Mouse (Mus musculus) neural tube, embryonic 12.5 days (tissue): ENCODE measurements around the gene Alg12. TPM values are rescaled to one million over a fixed set of nuclear protein-coding genes. Genes with fewer than 3 reads are reported as not detected.

Experiments
- ATAC-seq: fragments of 200-750 bp; cut with Nextera tagmentation; 2 replicates; pipeline ENCODE4 v1.8.0; 2017; ENCODE audit warnings: low read depth, mild to moderate bottlenecking, moderate TSS enrichment, moderate library complexity; ENCODE audit not compliant: low FRiP score
- H3K27ac ChIP-seq: fragments of 300-500 bp; sonication (generic); 2 replicates; pipeline ENCODE4 v1.5.1; 2016
- H3K27me3 ChIP-seq: fragments of 300-500 bp; sonication (generic); replicated peaks from 2 replicates; pipeline ENCODE4 v1.6.1; 2016; ENCODE audit warnings: mild to moderate bottlenecking
- H3K36me3 ChIP-seq: fragments of 300-500 bp; sonication (generic); 2 replicates; pipeline ENCODE4 v1.6.1; 2016; ENCODE audit warnings: mild to moderate bottlenecking
- H3K4me1 ChIP-seq: fragments of 300-500 bp; sonication (generic); 2 replicates; pipeline ENCODE4 v1.6.1; 2016
- H3K4me2 ChIP-seq: fragments of 300-500 bp; sonication (generic); replicated peaks from 2 replicates; pipeline ENCODE4 v1.6.1; 2016; ENCODE audit warnings: mild to moderate bottlenecking
- H3K4me3 ChIP-seq: fragments of 300-500 bp; sonication (generic); 2 replicates; pipeline ENCODE4 v1.5.1; 2016
- H3K9ac ChIP-seq: fragments of 300-500 bp; sonication (generic); 2 replicates; pipeline ENCODE4 v1.6.1; 2016; ENCODE audit warnings: mild to moderate bottlenecking
- H3K9me3 ChIP-seq: fragments of 300-500 bp; sonication (generic); 2 replicates; pipeline ENCODE4 v1.6.1; 2016; ENCODE audit warnings: mild to moderate bottlenecking
- WGBS: fragments of 180-500 bp; shearing (Covaris S2); methylation state at CpG from one replicate; pipeline ENCODE4 v1.1.7; 2016; 5-methylcytosine and 5-hydroxymethylcytosine counted together
- polyA plus RNA-seq: library from polyadenylated mRNA; unstranded; fragments of >200 nt; fragmentation: Nextera tagmentation; extraction: Ambion mirVana; gene quantifications from 2 replicates; pipeline ENCODE4 v1.2.1, GENCODE M21; 2016

Gene Alg12
- polyA plus RNA-seq = 7.6 and 9.9 TPM in 2 replicates

DNA sequence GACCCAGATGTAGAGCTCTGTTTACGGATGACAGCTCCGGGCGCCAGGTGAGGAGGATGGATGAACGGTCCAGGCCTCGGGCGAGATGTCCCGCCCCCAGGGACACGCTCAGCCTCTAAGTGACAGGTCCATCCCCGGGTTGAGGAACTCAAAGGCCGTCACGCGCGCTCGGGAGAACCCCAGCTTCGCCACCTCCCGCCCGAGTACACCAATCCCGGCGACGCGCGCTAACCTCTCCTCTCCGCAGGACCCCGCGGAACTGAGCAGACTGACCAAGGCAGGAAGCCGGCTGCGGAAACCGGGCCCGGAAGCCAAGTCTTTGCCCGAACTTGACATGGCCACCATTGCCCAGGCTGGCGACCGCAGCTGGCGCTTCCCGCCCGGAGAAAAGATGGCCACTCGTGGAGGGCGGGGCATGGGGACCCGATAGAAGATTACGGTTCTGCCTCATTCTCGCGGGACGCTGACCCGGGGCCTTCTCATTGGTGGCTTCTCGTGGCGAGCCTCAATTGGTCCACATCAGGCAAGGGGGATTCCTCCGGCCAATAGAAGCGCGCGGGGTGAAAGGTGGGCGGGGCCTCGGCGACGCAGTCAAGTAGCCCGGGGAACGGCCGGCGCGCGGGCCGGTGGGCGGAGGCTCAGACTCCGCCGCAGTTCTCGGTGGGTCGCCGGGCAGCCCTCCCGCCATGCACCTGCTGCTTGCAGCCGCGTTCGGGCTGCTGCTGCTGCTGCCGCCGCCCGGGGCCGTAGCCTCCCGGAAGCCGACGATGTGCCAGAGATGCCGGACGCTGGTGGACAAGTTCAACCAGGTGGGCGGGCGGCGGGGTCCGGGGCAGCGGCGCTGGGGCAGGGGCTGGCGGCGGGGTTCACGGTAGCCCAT, at the start of gene Alg12, which contains the start of gene Creld2:
TSS of gene Alg12 (minus strand) at position 293 of the 880 bp plus-strand sequence.
TSS of gene Creld2 (plus strand) at position 621 of the 880 bp plus-strand sequence.
- H3K36me3 ChIP-seq = peaks cover 50% of the 10 kb centered on the region
- peak within 1 kb of the TSS; percentile 79 for H3K9ac ChIP-seq
- no peaks in the 10 kb centered on the region for H3K9me3 ChIP-seq
- peak within 1 kb of the TSS; percentile 17; the same call in 1 of the 2 replicates for H3K27ac ChIP-seq
- H3K4me1 ChIP-seq = peaks cover 19% of the 10 kb centered on the region
- peak within 1 kb of the TSS; percentile 94 for H3K4me3 ChIP-seq
- H3K27me3 ChIP-seq = no peaks in the 10 kb centered on the region
- WGBS = under 1% methylated on average over 88 of the region's 88 CpGs
- peak; percentile 97 for ATAC-seq
- peak within 1 kb of the TSS; percentile 94 for H3K4me2 ChIP-seq

DNA sequence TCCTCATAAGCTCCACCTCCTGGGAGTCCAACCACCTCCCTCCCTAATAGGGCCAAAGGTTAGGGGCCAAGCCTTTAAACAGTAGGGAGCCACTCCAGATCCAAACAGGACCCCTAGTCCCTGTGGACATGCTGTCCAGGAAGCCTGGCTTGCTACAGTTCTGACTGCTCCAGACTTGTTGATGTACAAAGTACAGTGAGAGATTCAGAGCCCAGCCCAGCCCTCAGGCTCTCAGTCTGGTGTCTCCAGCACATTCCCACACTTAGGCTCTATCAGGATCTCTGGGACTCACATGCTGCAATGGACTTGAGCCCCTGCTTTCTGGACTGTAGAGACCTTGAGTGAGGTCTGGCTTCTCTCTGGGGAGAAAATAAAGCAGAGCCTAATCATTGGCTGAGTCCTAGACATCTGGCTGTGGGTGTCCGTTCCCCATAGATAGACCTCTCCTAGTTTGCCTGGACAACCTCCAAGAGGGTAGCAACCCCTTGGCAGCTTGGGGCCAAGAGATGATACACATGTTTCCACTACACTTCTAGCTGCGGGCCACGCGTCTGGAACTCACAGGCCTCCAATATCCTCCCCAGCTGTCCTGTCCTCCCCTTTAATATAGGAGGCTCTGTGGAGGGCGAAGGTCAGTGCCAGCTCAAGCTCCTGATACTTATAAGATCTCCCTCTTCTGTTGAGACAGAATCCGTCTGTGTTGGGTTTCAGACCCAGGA, 49.1 kb upstream of the Alg12 start:
- no peak overlapping the region for H3K27ac ChIP-seq

DNA sequence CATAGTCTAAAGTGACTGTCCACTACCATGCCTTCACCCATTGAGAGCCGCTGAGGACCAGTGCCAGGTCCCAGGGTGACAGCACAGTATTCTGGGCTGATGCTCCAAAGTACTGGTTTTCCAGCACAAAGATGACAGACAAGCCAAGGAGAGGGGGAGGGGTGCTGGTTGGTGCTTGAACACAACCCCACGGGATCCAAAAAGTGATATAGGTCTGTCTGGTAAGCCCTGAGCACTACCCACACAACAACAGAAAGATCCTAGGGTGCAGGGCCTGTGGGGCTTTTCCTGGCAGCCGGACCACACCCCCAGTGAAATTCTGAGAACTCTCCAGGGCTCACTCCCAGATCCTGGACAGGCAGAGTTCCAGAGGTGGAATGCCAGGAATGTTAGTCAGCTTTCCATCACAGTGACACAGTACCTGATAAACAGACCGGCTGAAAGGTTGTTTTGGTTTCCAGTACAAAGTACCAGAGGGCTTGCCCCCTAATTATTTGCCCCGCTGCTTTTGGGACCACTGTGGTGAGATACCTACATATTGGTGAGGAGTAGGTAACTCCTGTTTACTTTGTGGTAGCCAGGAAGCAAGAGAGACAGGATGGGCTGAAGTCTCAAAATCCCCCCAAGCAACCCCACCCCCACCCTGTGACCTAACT, 48.4 kb upstream of the Alg12 start:
- Histone ChIP-seq H3K27ac (no peak overlapping the region), H3K9ac (no peak overlapping the region), H3K4me3 (no peak overlapping the region), H3K27me3 (no peaks in the 10 kb centered on the region), H3K4me1 (peaks cover 26% of the 10 kb centered on the region), H3K36me3 (peaks cover 27% of the 10 kb centered on the region), H3K4me2 (no peak overlapping the region), H3K9me3 (0 out of 2 replicates have a peak, but pooled peaks cover 6% of the 10 kb centered on the region)
- 50% methylated on average over 5 of the region's 5 CpGs for WGBS
- ATAC-seq = no peak

More for the DNA sequence above, 49.1 kb upstream of the Alg12 start:
- H3K9me3 ChIP-seq = 0 out of 2 replicates have a peak, but pooled peaks cover 6% of the 10 kb centered on the region
- peaks cover 27% of the 10 kb centered on the region for H3K36me3 ChIP-seq
- H3K9ac ChIP-seq = no peak overlapping the region
- peaks cover 22% of the 10 kb centered on the region for H3K4me1 ChIP-seq
- 92% methylated on average over 6 of the region's 6 CpGs for WGBS
- H3K4me3 ChIP-seq = no peak overlapping the region
- H3K27me3 ChIP-seq = no peaks in the 10 kb centered on the region
- no peak overlapping the region for H3K4me2 ChIP-seq
- no peak for ATAC-seq

DNA sequence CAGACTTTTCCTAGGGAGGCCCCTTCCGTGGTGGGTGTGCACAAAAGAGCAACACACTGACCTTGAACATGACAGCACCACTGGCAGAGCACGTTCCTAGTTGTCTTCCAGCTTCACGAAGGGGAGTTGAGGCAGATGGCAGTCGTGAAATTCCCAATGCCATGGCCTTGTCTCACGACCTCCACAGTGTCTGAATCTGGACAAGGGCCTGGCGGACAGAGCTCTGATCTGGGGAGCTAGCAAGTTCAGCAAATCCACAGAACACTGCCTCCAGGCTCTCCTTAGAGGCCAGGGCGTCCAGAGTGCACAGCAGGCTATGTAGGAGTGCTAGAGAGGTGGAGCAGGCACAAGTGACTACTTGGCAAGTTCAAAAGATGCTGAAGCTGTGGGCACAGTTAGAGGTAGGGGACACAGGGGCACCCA, 47.8 kb upstream of the Alg12 start:
- Histone ChIP-seq H3K27ac (no peak overlapping the region), H3K4me1 (peaks cover 26% of the 10 kb centered on the region), H3K36me3 (peaks cover 27% of the 10 kb centered on the region), H3K9me3 (0 out of 2 replicates have a peak, but pooled peaks cover 6% of the 10 kb centered on the region), H3K4me2 (no peak overlapping the region), H3K27me3 (no peaks in the 10 kb centered on the region), H3K9ac (no peak overlapping the region), H3K4me3 (no peak overlapping the region)
- 65% methylated on average over 7 of the region's 7 CpGs for WGBS
- ATAC-seq = no peak

DNA sequence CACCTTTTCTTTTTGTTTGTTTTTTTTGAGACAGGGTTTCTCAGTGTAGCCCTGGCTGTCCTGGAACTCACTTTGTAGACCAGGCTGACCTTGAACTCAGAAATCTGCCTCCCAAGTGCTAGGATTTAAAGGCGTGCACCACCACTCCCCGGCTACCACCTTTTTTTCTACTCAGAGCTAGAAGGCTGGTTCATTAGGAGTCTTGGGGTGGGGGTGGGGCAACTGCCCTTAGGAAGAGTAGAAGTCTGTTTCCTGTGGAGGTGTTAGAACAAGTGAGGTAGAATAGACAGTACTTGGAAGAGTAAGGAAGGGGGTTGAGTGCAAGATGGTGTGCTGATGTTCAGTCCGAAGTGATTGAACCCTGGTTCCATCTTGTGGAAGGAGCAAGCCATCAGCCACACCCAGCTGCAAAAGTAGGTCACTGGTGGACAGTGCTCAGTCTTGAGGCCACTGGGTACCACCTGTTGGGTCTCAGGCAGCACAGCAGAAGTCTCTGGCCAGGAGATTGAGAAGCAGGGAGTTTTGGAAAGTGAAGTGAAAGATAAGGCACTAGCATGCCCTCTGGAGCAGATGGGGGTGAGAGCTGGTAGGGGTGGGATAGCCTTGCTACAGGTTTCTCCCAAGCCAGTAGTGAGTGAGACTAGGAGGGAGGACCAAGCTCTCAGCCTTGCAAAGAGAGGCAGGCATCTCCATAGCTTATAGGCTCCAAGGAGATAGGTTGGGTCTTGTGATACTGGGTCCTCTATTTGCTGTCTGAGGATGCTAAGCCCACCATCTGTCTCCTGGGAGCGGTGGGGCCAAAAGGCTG, 47.0 kb upstream of the Alg12 start:
- 91% methylated on average over 4 of the region's 4 CpGs for WGBS
- 0 out of 2 replicates have a peak, but pooled peaks cover 6% of the 10 kb centered on the region for H3K9me3 ChIP-seq
- no peak overlapping the region for H3K9ac ChIP-seq

DNA sequence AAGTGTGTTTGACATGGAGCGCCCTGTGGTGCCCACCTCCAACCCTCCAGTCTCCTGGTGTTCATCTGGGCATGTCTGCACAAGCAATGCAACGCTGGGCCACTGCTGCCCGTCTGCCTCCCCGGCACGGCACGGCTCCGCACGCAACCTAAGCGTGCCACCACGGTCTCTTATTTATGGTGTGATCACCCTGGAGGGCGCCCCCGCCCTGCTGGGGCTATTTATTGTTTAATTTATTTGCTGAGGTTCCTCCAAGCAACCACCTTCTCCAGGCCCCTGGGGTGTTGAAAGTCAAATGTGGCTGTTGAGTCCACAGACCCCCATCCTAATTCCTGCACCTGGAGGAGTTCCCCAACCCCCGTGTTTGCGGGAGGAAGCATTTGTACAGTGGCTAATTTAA, 45.9 kb upstream of the Alg12 start:
- Histone ChIP-seq H3K9ac (no peak overlapping the region), H3K4me3 (no peak overlapping the region), H3K27ac (no peak overlapping the region), H3K36me3 (peaks cover 27% of the 10 kb centered on the region), H3K4me1 (peaks cover 30% of the 10 kb centered on the region), H3K9me3 (0 out of 2 replicates have a peak, but pooled peaks cover 6% of the 10 kb centered on the region), H3K27me3 (no peaks in the 10 kb centered on the region), H3K4me2 (peak overlapping the region; percentile 99)
- ATAC-seq = no peak
- WGBS = 85% methylated on average over 14 of the region's 14 CpGs

More for the DNA sequence above, 47.0 kb upstream of the Alg12 start:
- no peak overlapping the region for H3K4me2 ChIP-seq
- no peak overlapping the region for H3K4me3 ChIP-seq
- H3K36me3 ChIP-seq = peaks cover 27% of the 10 kb centered on the region
- H3K4me1 ChIP-seq = peaks cover 30% of the 10 kb centered on the region
- no peaks in the 10 kb centered on the region for H3K27me3 ChIP-seq
- no peak for ATAC-seq
- no peak overlapping the region for H3K27ac ChIP-seq

DNA sequence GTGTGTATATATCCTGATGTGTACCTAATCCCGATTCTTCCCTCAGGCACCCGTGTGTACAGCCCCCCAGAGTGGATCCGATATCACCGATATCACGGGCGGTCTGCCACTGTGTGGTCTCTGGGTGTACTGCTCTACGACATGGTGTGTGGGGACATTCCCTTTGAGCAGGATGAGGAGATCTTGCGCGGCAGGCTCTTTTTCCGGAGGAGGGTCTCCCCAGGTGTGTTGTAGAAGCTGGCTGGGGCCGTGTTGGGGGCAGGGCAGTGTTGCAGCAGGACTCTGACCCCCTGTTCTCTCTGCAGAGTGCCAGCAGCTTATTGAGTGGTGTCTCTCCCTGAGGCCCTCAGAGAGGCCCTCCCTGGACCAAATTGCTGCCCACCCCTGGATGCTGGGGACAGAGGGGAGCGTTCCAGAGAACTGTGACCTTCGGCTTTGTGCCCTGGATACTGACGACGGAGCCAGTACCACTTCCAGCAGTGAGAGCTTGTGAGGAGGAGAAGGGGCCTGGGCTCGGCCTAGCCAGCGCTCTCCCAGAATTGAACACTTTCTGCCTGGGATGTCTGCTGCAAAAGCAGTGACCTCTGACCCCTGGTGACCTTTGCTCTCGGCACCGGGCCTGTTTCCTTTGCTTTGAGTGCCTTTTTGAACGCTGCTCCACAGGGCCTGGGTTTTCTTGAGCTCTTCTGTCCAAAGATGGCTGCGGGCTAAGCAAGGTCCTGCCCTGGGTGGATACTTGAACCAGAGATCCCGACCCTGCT, 45.3 kb upstream of the Alg12 start:
- peak; percentile 14; the same call in 1 of the 2 replicates for ATAC-seq
- peaks cover 27% of the 10 kb centered on the region for H3K36me3 ChIP-seq

DNA sequence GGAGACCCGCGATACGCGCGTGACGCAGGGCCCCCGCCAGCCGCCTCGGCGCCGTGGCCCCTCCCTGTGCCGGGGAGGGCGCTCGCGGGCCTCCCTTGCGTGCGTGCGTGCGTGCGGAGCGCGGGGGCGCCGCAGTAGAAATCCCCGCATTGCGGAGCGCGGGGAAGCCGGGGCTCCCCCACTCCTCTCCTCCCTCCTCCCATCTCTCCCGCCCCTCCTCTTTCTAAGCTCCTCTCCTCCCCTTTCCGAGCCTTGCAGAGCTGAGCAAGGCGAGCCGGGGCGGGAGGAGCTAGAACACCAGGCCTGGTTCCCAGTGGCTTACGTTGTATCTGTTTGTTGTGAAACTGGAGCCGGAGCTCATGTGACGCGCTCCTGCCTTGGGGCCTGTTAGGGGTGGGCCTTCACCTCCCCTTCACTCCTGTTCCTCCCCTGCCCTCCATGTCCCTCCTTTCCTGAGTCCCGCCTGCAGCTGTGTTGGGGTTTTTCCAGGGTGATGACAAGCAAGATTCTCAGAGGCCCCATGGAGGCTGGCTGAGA, 44.6 kb upstream of the Alg12 start:
- H3K36me3 ChIP-seq = peaks cover 27% of the 10 kb centered on the region
- peak overlapping the region; percentile 91 for H3K9ac ChIP-seq
- no peaks in the 10 kb centered on the region for H3K27me3 ChIP-seq
- peak overlapping the region; percentile 87 for H3K4me3 ChIP-seq
- H3K4me1 ChIP-seq = peaks cover 30% of the 10 kb centered on the region
- under 1% methylated on average over 39 of the region's 39 CpGs for WGBS
- H3K4me2 ChIP-seq = peak overlapping the region; percentile 99
- H3K27ac ChIP-seq = peak overlapping the region; percentile 57
- peak; percentile 49 for ATAC-seq
- H3K9me3 ChIP-seq = 0 out of 2 replicates have a peak, but pooled peaks cover 6% of the 10 kb centered on the region

More for the DNA sequence above, 45.3 kb upstream of the Alg12 start:
- Histone ChIP-seq H3K4me3 (peak overlapping the region; percentile 87), H3K4me1 (peaks cover 30% of the 10 kb centered on the region), H3K27ac (0 out of 2 replicates have a peak overlapping the region, but pooled peaks have one; percentile 0), H3K27me3 (no peaks in the 10 kb centered on the region), H3K9me3 (0 out of 2 replicates have a peak, but pooled peaks cover 6% of the 10 kb centered on the region), H3K4me2 (peak overlapping the region; percentile 99), H3K9ac (peak overlapping the region; percentile 91)
- 55% methylated on average over 22 of the region's 22 CpGs for WGBS

DNA sequence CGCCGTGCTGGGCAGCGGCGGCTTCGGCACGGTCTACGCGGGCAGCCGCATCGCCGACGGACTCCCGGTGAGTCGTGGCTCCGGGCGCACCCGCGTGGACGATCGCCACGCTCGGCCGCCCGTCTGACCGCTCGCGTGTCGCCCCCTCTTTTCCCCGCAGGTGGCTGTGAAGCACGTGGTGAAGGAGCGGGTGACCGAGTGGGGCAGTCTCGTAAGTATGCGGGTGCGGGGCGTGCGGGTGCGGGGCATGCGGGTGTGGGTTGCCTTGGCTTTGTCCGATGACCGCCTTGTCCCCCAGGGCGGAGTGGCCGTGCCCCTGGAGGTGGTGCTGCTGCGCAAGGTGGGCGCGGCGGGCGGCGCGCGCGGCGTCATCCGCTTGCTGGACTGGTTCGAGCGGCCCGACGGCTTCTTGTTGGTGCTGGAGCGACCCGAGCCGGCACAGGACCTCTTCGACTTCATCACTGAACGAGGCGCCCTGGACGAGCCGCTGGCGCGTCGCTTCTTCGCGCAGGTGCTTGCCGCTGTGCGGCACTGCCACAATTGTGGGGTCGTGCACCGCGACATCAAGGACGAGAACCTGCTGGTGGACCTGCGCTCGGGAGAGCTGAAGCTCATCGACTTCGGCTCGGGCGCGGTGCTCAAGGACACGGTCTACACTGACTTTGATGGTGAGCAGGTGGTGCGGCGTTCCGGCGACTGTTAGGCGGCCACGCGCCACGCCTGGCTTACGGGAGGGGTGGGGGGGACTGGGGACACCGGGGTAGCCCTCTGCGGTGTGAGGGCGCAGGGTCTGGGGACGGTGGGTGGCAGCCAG, 44.0 kb upstream of the Alg12 start:
- Histone ChIP-seq H3K9ac (peak overlapping the region; percentile 91), H3K9me3 (0 out of 2 replicates have a peak, but pooled peaks cover 1% of the 10 kb centered on the region), H3K27ac (peak overlapping the region; percentile 91), H3K36me3 (peaks cover 27% of the 10 kb centered on the region), H3K4me2 (peak overlapping the region; percentile 99), H3K4me3 (peak overlapping the region; percentile 87), H3K4me1 (peaks cover 30% of the 10 kb centered on the region), H3K27me3 (no peaks in the 10 kb centered on the region)
- ATAC-seq = peak; percentile 5
- WGBS = under 1% methylated on average over 98 of the region's 98 CpGs
